Mouse (Mus musculus) midbrain, embryonic 11.5 days (tissue): ENCODE data around the gene Hoxa5. TPM values are rescaled to one million over a fixed set of nuclear protein-coding genes. Genes with fewer than 3 reads are reported as not detected.

Experiments used
- ATAC-seq: fragments of 200-750 bp; cut with Nextera tagmentation; 2 replicates; pipeline ENCODE4 v1.8.0; 2017; ENCODE audit warnings: moderate TSS enrichment, moderate library complexity; ENCODE audit not compliant: low FRiP score
- DNase-seq: peaks from one replicate; pipeline ENCODE4 v3.0.0; 2015; ENCODE audit warnings: low spot score; ENCODE audit errors: missing footprints
- H3K27ac ChIP-seq: fragments of 300-500 bp; sonication (generic); 2 replicates; pipeline ENCODE4 v1.5.1; 2014; ENCODE audit warnings: low read depth, low read length
- H3K27me3 ChIP-seq: fragments of 300-500 bp; sonication (generic); 2 replicates; pipeline ENCODE4 v1.6.1; 2014; ENCODE audit warnings: mild to moderate bottlenecking, low read length, moderate library complexity, mixed read lengths; ENCODE audit not compliant: control insufficient read depth, insufficient read depth
- H3K36me3 ChIP-seq: fragments of 300-500 bp; sonication (generic); 2 replicates; pipeline ENCODE4 v1.6.1; 2014; ENCODE audit warnings: mild to moderate bottlenecking, low read length, moderate library complexity, mixed read lengths; ENCODE audit not compliant: control insufficient read depth, insufficient read depth
- H3K4me1 ChIP-seq: fragments of 300-500 bp; sonication (generic); 2 replicates; pipeline ENCODE4 v1.6.1; 2014; ENCODE audit warnings: low read length; ENCODE audit not compliant: control insufficient read depth, insufficient read depth
- H3K4me2 ChIP-seq: fragments of 300-500 bp; sonication (generic); 2 replicates; pipeline ENCODE4 v1.6.1; 2014; ENCODE audit warnings: mild to moderate bottlenecking, moderate library complexity
- H3K4me3 ChIP-seq: fragments of 300-500 bp; sonication (generic); 2 replicates; pipeline ENCODE4 v1.5.1; 2014; ENCODE audit warnings: low read depth, low read length
- H3K9ac ChIP-seq: fragments of 300-500 bp; sonication (generic); 2 replicates; pipeline ENCODE4 v1.6.1; 2014; ENCODE audit warnings: low read length
- H3K9me3 ChIP-seq: fragments of 300-500 bp; sonication (generic); 2 replicates; pipeline ENCODE4 v1.6.1; 2016; ENCODE audit warnings: low read length; ENCODE audit not compliant: control insufficient read depth
- WGBS: fragments of 180-500 bp; shearing (Covaris S2); extraction: QIAGEN DNeasy Blood & Tissue Kit; methylation state at CpG from one replicate; pipeline ENCODE4 v1.1.7; 2014; 5-methylcytosine and 5-hydroxymethylcytosine counted together
- polyA plus RNA-seq: library from polyadenylated mRNA; unstranded; fragments of >200 nt; fragmentation: Nextera tagmentation; extraction: Ambion mirVana; gene quantifications from 2 replicates; pipeline ENCODE4 v1.2.1, GENCODE M21; 2014

Hoxa5 gene
- polyA plus RNA-seq, 1 experiment from 2014 or later = not detected

DNA sequence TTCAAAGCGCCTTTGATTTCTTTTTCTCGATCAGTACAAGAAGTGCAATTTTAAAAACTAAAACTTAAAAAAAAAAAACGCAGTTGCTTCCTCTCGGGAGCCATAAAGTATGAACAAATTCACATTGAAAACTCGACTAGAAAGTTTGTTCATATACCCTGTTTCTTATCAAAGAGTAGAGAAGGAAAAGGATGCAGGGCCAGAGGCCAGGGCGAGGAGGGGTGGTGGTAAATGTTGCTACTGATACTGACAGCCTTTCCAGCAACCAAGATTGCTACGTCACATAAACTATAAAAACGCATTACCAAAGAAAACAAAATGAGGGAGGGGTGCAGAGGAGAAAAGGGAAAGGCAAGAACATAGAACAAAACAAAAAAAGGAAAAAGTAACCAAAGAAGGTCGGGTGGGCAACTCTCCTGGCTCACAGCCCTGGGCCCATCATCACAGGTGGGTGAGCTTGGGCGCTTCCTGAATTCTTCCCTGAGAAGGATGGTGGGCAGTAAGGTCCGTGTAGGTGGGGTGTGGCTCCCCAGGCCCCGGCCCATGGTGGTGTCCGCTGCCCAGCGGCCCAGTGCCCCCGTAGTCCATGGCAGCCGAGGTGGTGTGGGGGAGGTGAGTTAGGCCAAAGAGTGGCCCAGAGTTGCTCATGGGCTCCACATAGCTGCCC is 34.8 kb downstream of the Hoxa5 start:
- no peaks in the 10 kb centered on the region for H3K9me3 ChIP-seq
- no peak overlapping the region for H3K4me2 ChIP-seq
- ATAC-seq (no peak), DNase-seq (no peak)
- H3K27me3 ChIP-seq = peaks cover 97% of the 10 kb centered on the region
- H3K36me3 ChIP-seq = no peaks in the 10 kb centered on the region
- H3K27ac ChIP-seq = no peak overlapping the region
- H3K4me3 ChIP-seq = no peak overlapping the region
- no peak overlapping the region for H3K9ac ChIP-seq
- 4% methylated on average over 16 of the region's 16 CpGs for WGBS
- H3K4me1 ChIP-seq = peaks cover 3% of the 10 kb centered on the region; the same call in 1 of the 2 replicates

DNA sequence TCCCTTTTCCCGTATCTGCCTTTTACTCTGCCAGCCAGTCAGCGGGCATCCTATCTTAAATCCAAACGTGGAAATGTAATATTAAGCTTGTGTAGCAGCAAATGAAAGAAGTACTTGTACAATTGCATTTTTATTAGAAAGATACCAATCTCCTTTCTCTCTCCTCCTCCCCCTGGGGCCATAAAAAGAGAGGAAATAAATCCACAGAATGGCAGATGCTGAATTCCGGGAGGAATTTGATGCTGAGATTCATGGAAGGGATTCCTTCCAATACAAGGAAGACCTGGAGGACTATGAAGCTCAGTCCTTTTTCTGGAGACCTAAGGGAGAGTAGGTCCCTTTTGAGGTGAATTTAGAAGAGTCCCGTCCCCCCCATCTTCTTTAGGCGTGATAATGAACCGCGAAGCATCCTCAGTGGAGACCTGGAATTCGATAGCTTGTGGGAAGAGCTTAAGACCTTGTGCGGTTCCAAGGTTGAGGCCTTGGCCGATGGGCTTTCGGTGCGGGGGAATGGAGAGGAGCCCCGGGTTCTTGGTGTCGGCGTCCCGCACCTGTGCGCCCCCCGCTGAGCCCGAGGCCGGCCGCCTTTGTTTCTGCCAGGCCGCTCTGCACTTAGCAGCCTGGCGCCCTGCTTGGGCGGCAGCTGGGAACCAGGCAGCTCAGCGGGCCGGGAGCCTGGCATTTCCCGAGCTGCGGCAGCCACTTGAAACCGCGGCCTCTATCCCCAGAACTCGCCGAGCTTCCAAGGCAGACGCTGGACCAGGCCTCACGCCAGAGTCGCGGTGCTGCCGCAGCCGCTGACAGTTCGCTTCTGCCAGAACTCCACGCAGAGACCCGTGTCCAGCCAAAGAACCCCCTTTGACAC is 36.0 kb downstream of the Hoxa5 start:
- ATAC-seq (no peak), DNase-seq (no peak)
- under 1% methylated on average over 42 of the region's 42 CpGs for WGBS
- H3K9me3 ChIP-seq = no peaks in the 10 kb centered on the region
- peaks cover 3% of the 10 kb centered on the region; the same call in 1 of the 2 replicates for H3K4me1 ChIP-seq
- H3K4me3 ChIP-seq = no peak overlapping the region
- H3K4me2 ChIP-seq = no peak overlapping the region
- no peaks in the 10 kb centered on the region for H3K36me3 ChIP-seq
- H3K9ac ChIP-seq = no peak overlapping the region
- no peak overlapping the region for H3K27ac ChIP-seq
- peaks cover 99% of the 10 kb centered on the region for H3K27me3 ChIP-seq

DNA sequence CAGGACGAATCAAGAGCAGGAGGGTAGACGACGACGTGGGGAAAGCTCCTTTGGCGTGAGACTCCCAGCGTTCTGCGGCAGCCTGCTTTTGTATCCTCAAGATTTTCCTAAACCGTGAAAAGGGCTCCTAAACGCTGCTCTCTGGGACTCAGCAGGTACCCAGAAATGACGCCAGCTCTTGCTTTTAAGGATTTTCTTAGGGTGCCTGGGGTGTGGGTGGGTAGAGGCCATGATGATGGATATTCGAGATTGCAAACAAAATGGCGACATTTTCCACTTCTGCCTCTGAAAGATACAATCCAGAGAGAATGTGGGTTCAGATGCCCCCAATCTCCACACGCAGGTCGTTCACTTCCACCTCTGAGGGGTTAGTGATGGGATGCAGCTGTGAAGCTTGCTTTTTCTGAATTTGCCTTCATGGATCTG is 36.6 kb downstream of the Hoxa5 start:
- 1% methylated on average over 14 of the region's 14 CpGs for WGBS
- peaks cover 3% of the 10 kb centered on the region; the same call in 1 of the 2 replicates for H3K4me1 ChIP-seq
- ATAC-seq = no peak
- H3K27me3 ChIP-seq = peaks cover 99% of the 10 kb centered on the region
- no peaks in the 10 kb centered on the region for H3K9me3 ChIP-seq
- H3K4me3 ChIP-seq = no peak overlapping the region
- no peak overlapping the region for H3K4me2 ChIP-seq
- no peak overlapping the region for H3K9ac ChIP-seq
- no peaks in the 10 kb centered on the region for H3K36me3 ChIP-seq
- DNase-seq = no peak
- no peak overlapping the region for H3K27ac ChIP-seq

DNA sequence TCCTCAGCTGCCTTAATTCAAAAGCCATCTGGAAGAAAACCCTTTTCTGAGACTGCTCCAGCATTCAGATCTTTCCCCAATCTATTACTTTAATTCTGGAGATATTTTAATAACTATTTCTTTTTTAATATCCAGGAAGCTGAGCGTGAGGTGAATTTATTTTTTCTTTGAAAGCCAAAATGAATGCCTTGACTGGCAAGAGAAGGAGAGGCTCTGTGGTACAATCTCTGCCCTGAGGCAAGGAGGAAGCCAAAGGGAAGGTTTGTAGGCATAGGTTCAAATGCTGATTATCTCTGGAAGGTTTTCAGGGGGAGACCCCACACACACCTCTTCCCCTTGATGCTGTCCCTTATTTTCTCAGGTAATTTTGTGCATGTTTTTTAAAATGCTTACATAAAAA is 37.2 kb downstream of the Hoxa5 start:
- H3K9ac ChIP-seq = no peak overlapping the region
- peaks cover 97% of the 10 kb centered on the region for H3K27me3 ChIP-seq
- no peak overlapping the region for H3K27ac ChIP-seq

DNA sequence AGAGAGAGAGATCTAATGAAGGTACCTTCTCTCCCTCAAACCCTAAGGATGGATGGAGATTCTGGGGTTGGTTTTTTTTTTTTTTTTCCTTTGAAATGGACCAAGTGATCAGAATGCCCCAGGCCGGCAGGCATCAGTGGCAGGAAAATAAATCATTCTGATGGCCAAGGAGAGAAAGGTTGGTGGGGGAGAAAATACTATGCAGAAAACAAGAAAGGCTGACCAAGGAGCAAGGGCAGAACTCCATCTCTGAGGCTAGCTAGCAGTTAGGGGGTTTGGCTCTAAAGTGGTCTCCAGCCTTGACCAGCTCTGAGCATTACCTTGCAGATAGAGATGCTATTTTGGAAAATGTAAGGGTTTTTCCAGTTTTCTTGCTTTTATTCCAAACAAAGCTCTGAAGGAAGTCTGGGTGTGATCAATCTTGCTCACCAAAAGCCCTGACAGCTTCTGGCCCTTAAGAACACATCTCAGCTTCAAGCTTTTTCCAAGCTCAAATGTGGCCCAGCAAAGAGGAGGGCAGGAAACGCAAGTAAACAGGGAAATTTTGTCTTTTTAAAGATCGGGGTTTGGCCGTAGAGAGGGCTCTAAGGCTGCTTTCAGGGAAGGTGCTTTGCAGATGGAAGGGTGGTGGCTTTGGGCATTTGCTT is 37.8 kb downstream of the Hoxa5 start:
- Histone ChIP-seq H3K4me1 (no peaks in the 10 kb centered on the region), H3K4me2 (no peak overlapping the region), H3K36me3 (no peaks in the 10 kb centered on the region), H3K27me3 (peaks cover 97% of the 10 kb centered on the region), H3K9me3 (no peaks in the 10 kb centered on the region), H3K27ac (no peak overlapping the region), H3K4me3 (no peak overlapping the region), H3K9ac (no peak overlapping the region)
- WGBS = 4% methylated on average over 4 of the region's 4 CpGs
- no peak for DNase-seq
- ATAC-seq = no peak

More for the DNA sequence above, 37.2 kb downstream of the Hoxa5 start:
- 8% methylated on average over 1 of the region's 1 CpGs for WGBS
- Histone ChIP-seq H3K4me2 (no peak overlapping the region), H3K4me1 (no peaks in the 10 kb centered on the region), H3K36me3 (no peaks in the 10 kb centered on the region), H3K4me3 (no peak overlapping the region), H3K9me3 (no peaks in the 10 kb centered on the region)
- ATAC-seq = no peak
- no peak for DNase-seq

DNA sequence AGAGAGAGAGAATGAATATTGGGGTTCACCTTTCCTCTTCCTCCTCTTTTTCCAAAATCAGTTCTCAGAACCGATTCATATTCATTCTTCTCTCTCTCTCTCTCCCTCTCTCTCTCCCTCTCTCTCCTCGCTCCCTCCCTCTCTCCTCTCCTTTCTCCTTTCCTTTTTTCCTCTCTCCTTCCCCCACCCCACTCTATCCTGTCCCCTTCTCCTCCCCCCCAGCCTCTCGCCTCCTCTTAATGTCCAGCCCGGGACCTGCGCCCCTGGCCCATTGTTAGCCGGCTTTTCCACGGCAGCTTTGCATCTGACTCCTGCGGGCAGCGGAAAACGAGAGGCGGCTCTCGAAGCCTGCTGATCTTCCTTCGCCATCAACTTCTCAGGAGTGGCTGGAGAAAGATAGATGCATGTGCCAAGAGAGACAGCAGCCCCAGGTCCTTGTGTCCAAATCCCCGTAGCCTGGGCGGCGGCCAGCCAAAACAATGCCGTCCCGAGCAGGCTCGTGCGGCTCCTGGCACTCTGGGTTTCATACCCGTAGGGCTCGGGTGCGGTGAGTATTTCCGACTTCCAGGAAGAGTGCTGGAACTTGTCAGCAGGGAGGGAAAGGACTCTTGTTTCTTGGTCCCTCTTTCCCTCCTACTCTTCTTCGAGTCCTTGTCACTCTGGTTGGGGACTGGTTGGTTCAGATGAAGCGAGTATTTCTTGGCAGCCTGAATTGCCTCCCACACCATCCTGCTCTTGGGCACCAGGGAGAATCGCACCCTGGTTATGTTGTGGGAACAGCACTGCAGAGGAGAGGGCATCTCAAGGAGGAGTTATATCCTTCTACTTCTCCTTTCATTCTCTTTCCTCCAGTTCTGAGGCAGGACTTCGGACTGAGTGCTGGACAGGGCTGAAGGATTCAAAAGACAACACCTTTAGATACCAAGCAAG is 38.7 kb downstream of the Hoxa5 start:
- no peak overlapping the region for H3K4me2 ChIP-seq
- H3K36me3 ChIP-seq = no peaks in the 10 kb centered on the region
- DNase-seq (peak; percentile 96), ATAC-seq (no peak)
- no peaks in the 10 kb centered on the region for H3K4me1 ChIP-seq
- peaks cover 96% of the 10 kb centered on the region for H3K27me3 ChIP-seq
- H3K9ac ChIP-seq = no peak overlapping the region
- no peak overlapping the region for H3K27ac ChIP-seq
- WGBS = under 1% methylated on average over 28 of the region's 28 CpGs
- no peak overlapping the region for H3K4me3 ChIP-seq
- H3K9me3 ChIP-seq = no peaks in the 10 kb centered on the region

DNA sequence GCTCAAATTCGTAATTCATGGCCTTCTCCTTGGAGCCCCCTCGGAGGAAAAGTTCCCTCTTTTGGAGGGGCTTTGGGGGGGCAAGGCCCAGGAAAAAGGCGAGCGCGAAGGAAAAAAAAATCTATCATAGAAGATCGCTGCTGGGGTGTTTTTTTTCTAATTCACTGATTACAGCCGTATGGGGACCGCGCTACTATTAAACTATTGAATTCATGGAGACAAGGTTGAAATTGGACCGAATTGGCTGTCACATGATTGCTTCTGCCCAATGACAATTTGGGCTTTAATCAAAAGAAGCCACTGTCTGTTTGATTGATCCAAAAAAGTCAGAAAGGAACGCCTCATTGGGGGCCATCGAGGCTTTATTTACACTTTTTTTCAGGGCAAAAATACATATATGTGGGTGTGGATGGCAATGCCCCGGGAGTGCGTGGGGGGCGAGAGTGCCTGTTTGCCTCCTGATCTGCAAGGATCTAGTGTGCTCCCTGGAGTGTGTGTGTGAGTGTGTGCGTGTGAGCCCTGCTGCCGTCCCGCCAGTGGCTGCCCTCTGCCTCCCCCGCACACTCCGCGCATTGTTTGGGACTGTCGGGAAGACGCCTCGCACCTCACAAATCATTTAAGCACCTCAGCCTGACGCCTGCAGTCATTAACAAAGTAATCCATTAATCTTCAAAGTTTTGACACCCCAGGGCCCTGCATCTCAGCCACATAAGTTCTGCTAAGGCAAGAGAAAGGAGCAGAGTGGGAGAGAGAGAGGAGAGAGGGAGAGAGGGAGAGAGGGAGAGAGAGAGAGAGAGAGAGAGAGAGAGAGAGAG is 39.6 kb downstream of the Hoxa5 start, which contains the start of gene Hoxa2:
TSS of gene Hoxa2 (minus strand) at position 206 of the 815 bp plus-strand sequence.
- Histone ChIP-seq H3K27ac (no peak within 1 kb of the TSS), H3K9ac (no peak within 1 kb of the TSS), H3K4me3 (no peak within 1 kb of the TSS), H3K36me3 (no peaks in the 10 kb centered on the region), H3K9me3 (no peaks in the 10 kb centered on the region), H3K4me1 (no peaks in the 10 kb centered on the region), H3K4me2 (no peak within 1 kb of the TSS), H3K27me3 (peaks cover 96% of the 10 kb centered on the region)
- ATAC-seq (no peak), DNase-seq (peak; percentile 94)
- under 1% methylated on average over 25 of the region's 25 CpGs for WGBS
